Mouse (Mus musculus) olfactory bulb, adult 2 months (tissue): ENCODE results near the gene Cldn11.

Source experiments
- CTCF ChIP-seq: fragments of 200-500 bp; IDR thresholded peaks from 2 replicates; pipeline ENCODE4 v1.5.1; 2012; ENCODE audit warnings: low read depth, mild to moderate bottlenecking, low read length, moderate library complexity; ENCODE audit not compliant: insufficient read depth
- POLR2A ChIP-seq: fragments of 200-500 bp; IDR thresholded peaks from 2 replicates; pipeline ENCODE4 v1.6.1; 2012; ENCODE audit warnings: mild to moderate bottlenecking, low read depth, low read length, moderate library complexity; ENCODE audit not compliant: insufficient read depth

GRCm38 (mm10) chr3:31191402-31191801, 41.7 kb downstream of the Cldn11 start:
- TF ChIP-seq CTCF (no peak), POLR2A (no peak)
